Mouse (Mus musculus): ENCODE measurements around the gene C1qtnf9. TPM values are rescaled to one million over a fixed set of nuclear protein-coding genes. Genes with fewer than 3 reads are reported as not detected.

The C1qtnf9 gene
- polyA plus RNA-seq, 1 experiment from 2014 or later: 1.1 TPM

DNA sequence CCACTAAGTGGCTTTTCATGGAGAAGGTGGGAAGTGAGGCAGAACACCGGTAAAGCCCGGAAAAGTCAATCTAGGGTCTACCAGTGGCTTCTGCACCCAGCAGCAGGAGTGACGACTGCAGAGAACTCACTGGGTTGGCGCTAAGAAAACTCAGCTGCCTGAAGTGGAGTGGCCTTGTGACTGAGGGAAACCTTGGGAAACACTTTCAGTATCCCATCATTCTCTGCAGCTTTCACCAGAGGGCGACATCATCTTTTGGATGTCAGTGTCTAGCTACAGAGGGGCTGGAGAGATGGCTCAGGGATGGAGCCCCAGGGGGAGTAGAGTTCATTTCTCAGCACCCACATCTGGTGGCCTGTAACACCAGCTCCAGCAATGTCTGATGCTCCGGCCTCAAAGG lies 1.4 kb downstream of the C1qtnf9 start:
- no peak overlapping the region for H3K27ac ChIP-seq
- H3K36me3 ChIP-seq: no peaks in the 10 kb centered on the region
- H3K4me2 ChIP-seq: no peak overlapping the region
- ATAC-seq (ENCODE audit: borderline replicate concordance, extremely low read depth, low FRiP score, low TSS enrichment): no peak
- 37% methylated on average over 6 of the region's 6 CpGs for WGBS
- H3K4me1 ChIP-seq: peaks cover 5% of the 10 kb centered on the region; the same call in 1 of the 2 replicates
- no peak overlapping the region for H3K4me3 ChIP-seq
- no peak overlapping the region for H3K9ac ChIP-seq
- no peaks in the 10 kb centered on the region for H3K9me3 ChIP-seq
- H3K27me3 ChIP-seq: no peaks in the 10 kb centered on the region

DNA sequence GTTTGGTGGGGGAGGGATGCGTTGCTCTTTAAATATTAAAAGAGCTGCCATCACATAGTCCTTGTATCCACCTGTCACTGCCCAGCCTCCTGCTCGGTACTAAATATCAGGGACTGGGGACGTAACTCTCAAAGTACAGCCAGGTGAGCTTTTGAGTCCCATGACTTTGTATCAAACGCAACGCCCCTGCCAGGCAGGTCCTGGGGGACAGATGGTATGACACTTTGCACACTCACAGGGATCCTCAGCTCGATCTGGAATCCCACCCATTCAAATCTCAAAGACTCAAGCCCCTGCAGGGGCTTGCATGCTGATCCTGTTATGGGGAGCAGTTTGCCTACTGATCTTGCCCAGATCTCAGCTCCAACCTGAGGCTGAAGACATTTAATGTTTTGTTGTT lies 2.7 kb downstream of the C1qtnf9 start:
- H3K4me1 ChIP-seq: peaks cover 5% of the 10 kb centered on the region; the same call in 1 of the 2 replicates
- no peaks in the 10 kb centered on the region for H3K36me3 ChIP-seq
- no peak for ATAC-seq (ENCODE audit: borderline replicate concordance, extremely low read depth, low FRiP score, low TSS enrichment)
- no peak overlapping the region for H3K4me3 ChIP-seq
- peak overlapping the region; percentile 63 for H3K4me2 ChIP-seq
- no peaks in the 10 kb centered on the region for H3K27me3 ChIP-seq
- WGBS: 66% methylated on average over 6 of the region's 6 CpGs
- H3K9me3 ChIP-seq: no peaks in the 10 kb centered on the region
- H3K27ac ChIP-seq: no peak overlapping the region
- H3K9ac ChIP-seq: no peak overlapping the region

DNA sequence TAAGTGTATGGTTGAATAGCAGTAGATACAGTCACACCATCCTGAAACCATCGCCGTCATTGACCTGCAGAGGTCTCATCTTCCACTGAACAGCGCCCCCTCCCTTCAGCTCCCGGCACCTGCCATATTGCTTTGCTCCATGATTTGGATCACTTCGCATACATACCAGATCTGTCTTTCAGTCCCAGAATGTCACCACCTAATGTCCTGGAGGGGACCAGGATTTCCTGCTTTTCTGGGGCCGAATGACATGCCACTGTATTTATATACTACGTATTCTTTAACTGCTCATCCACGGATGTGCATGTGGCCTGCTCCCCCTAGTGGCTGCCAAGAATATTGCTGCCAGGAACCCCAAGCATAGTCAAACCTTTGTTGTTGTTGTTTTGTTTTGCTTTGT lies 3.1 kb downstream of the C1qtnf9 start:
- peak overlapping the region; percentile 31 for H3K4me3 ChIP-seq

DNA sequence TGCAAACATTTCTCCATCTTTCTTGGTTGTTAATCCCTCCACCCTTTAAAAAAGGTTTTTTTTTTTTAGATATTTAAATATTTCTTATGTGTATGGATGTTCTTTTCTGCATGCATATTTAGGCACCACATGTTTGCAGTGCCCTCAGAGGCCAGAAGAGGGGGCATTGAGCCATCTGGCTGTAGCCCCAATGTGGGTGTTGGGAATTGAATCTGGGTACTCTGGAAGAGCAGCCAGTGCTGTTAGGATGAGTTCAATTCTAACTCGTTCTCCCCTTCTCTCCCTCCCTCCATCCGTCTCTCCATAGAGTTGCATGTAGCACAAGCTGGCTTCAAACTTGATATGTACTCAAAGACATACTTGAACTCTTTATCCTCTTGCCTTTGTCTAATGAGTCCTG lies 5.5 kb downstream of the C1qtnf9 start:
- 72% methylated on average over 2 of the region's 2 CpGs for WGBS
- no peaks in the 10 kb centered on the region for H3K9me3 ChIP-seq
- H3K27ac ChIP-seq: no peak overlapping the region
- H3K4me3 ChIP-seq: no peak overlapping the region
- no peaks in the 10 kb centered on the region for H3K4me1 ChIP-seq
- no peaks in the 10 kb centered on the region for H3K36me3 ChIP-seq
- no peaks in the 10 kb centered on the region for H3K27me3 ChIP-seq
- no peak overlapping the region for H3K9ac ChIP-seq
- H3K4me2 ChIP-seq: no peak overlapping the region
- no peak for ATAC-seq (ENCODE audit: borderline replicate concordance, extremely low read depth, low FRiP score, low TSS enrichment)

More for the DNA sequence above, 3.1 kb downstream of the C1qtnf9 start:
- ATAC-seq (ENCODE audit: borderline replicate concordance, extremely low read depth, low FRiP score, low TSS enrichment): peak; percentile 65; the same call in 1 of the 2 replicates
- H3K4me1 ChIP-seq: peaks cover 5% of the 10 kb centered on the region; the same call in 1 of the 2 replicates
- H3K9ac ChIP-seq: no peak overlapping the region
- no peaks in the 10 kb centered on the region for H3K36me3 ChIP-seq
- no peaks in the 10 kb centered on the region for H3K9me3 ChIP-seq
- 4% methylated on average over 8 of the region's 8 CpGs for WGBS
- peak overlapping the region; percentile 63 for H3K4me2 ChIP-seq
- no peak overlapping the region for H3K27ac ChIP-seq
- no peaks in the 10 kb centered on the region for H3K27me3 ChIP-seq

DNA sequence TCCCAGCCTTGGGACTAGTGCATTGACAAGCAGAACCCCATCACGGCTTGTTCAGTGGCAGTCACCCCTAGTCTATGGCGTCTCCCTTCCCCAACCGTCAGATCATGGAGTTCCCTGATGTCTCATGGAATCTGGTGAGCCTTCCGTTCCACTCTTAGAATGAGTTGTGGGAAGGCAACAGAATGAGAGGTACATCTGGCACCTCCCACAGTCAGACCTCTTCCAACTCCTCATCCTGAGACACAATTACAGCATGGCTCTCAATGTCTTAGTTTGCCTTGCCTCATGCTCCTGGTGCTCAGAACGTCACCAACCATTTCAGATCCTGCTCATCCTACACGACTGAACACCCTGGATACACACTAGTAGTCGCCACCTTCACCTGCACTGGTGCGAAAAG lies 8.6 kb downstream of the C1qtnf9 start:
- Histone ChIP-seq H3K36me3 (no peaks in the 10 kb centered on the region), H3K27ac (no peak overlapping the region), H3K27me3 (no peaks in the 10 kb centered on the region), H3K9ac (no peak overlapping the region), H3K4me3 (no peak overlapping the region), H3K4me2 (no peak overlapping the region), H3K4me1 (no peaks in the 10 kb centered on the region), H3K9me3 (no peaks in the 10 kb centered on the region)
- 77% methylated on average over 8 of the region's 8 CpGs for WGBS
- ATAC-seq (ENCODE audit: borderline replicate concordance, extremely low read depth, low FRiP score, low TSS enrichment): no peak

DNA sequence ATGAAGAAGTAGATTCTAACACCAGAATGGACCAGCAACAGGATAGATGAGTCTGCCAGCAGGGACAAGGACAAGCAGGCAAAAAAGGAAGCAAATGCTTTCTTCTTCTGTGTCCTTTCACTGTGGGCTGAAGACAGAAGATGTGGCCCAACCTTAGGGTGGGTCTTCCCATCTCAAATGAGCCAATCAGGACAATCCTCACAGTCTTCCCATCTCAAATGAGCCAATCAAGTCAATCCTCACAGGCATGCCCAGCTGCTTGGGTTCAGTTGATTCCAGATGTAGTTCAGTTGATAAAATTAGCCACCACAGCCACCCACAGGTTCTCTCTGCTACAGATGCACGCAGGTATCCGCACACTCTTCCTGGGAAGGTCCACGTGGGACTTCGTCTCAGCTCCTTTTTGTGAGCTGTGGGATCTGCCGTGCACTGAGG lies 9.6 kb downstream of the C1qtnf9 start:
- no peak overlapping the region for H3K4me3 ChIP-seq
- ATAC-seq (ENCODE audit: borderline replicate concordance, extremely low read depth, low FRiP score, low TSS enrichment): no peak
- H3K4me2 ChIP-seq: no peak overlapping the region
- H3K27me3 ChIP-seq: no peaks in the 10 kb centered on the region
- no peak overlapping the region for H3K9ac ChIP-seq
- no peaks in the 10 kb centered on the region for H3K36me3 ChIP-seq
- H3K27ac ChIP-seq: no peak overlapping the region
- H3K9me3 ChIP-seq: no peaks in the 10 kb centered on the region
- 80% methylated on average over 5 of the region's 5 CpGs for WGBS
- no peaks in the 10 kb centered on the region for H3K4me1 ChIP-seq

DNA sequence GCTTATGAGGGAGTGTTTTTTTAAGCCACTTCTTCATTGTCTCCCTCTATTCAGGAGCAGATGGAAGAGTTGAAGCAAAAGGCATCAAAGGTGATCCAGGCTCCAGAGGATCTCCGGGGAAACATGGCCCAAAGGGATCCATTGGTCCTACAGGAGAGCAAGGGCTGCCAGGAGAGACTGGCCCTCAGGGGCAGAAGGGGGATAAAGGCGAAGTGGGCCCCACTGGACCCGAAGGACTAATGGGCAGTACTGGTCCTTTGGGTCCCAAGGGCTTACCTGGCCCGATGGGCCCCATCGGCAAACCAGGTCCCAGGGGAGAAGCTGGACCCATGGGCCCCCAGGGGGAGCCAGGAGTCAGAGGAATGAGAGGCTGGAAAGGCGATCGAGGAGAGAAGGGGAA lies 11.3 kb downstream of the C1qtnf9 start:
- Histone ChIP-seq H3K27ac (no peak overlapping the region), H3K27me3 (0 out of 2 replicates have a peak, but pooled peaks cover 9% of the 10 kb centered on the region), H3K9me3 (no peaks in the 10 kb centered on the region), H3K4me2 (no peak overlapping the region), H3K4me3 (no peak overlapping the region), H3K9ac (no peak overlapping the region), H3K4me1 (no peaks in the 10 kb centered on the region), H3K36me3 (no peaks in the 10 kb centered on the region)
- WGBS: 95% methylated on average over 7 of the region's 7 CpGs
- ATAC-seq (ENCODE audit: borderline replicate concordance, extremely low read depth, low FRiP score, low TSS enrichment): no peak

DNA sequence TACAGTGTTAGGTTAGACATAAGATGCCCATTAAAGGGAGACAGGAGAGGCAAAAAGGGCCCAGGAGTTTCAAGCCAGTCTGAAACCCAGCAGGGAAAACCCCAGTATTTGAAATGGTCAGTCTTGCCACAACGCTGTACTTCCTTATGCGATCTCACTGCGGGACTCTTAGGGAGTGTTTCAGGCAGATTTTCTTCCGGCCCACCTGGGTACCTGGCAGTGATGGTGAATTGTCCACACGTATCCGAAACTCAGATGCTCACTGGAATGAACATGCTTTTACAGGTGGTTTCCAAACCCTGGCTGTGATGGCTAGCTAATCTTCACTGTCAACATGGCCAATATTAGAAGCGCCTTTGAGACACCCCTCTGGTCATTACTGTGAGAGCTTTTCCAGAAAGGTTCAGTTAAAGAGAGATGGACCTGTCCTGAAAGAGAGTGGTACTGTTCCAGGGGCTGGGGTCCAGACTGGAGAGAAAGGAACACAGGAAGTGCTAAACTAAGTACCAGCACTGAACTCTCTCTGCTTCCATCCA lies 14.3 kb downstream of the C1qtnf9 start:
- H3K4me3 ChIP-seq: no peak overlapping the region
- H3K9ac ChIP-seq: no peak overlapping the region
- H3K4me1 ChIP-seq: peaks cover 7% of the 10 kb centered on the region; the same call in 1 of the 2 replicates
- H3K27ac ChIP-seq: no peak overlapping the region
- 41% methylated on average over 7 of the region's 7 CpGs for WGBS
- no peaks in the 10 kb centered on the region for H3K9me3 ChIP-seq
- 0 out of 2 replicates have a peak, but pooled peaks cover 9% of the 10 kb centered on the region for H3K27me3 ChIP-seq
- no peaks in the 10 kb centered on the region for H3K36me3 ChIP-seq
- H3K4me2 ChIP-seq: no peak overlapping the region
- no peak for ATAC-seq (ENCODE audit: borderline replicate concordance, extremely low read depth, low FRiP score, low TSS enrichment)

DNA sequence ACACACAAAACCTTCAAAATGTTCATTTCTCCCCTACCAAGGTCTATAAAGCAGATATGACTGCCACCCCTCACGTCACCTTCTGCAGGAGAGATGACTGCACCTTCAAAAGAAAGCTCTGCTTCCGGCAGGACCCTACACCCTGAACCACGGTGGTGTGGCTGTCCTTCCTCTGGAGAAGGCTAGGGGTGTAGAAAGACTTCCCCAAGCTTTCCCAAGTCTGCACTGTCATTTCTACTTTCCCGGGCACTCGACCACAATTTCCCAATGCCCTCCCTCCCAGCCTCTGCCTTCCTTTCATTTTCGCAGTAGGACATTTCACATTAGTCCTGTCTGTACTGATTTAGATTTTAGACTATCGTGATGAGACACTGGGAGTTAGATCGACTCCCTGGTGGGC lies 15.3 kb downstream of the C1qtnf9 start:
- 0 out of 2 replicates have a peak overlapping the region, but pooled peaks have one; percentile 2 for H3K9ac ChIP-seq
- no peak for ATAC-seq (ENCODE audit: borderline replicate concordance, extremely low read depth, low FRiP score, low TSS enrichment)
- 0 out of 2 replicates have a peak, but pooled peaks cover 9% of the 10 kb centered on the region for H3K27me3 ChIP-seq

DNA sequence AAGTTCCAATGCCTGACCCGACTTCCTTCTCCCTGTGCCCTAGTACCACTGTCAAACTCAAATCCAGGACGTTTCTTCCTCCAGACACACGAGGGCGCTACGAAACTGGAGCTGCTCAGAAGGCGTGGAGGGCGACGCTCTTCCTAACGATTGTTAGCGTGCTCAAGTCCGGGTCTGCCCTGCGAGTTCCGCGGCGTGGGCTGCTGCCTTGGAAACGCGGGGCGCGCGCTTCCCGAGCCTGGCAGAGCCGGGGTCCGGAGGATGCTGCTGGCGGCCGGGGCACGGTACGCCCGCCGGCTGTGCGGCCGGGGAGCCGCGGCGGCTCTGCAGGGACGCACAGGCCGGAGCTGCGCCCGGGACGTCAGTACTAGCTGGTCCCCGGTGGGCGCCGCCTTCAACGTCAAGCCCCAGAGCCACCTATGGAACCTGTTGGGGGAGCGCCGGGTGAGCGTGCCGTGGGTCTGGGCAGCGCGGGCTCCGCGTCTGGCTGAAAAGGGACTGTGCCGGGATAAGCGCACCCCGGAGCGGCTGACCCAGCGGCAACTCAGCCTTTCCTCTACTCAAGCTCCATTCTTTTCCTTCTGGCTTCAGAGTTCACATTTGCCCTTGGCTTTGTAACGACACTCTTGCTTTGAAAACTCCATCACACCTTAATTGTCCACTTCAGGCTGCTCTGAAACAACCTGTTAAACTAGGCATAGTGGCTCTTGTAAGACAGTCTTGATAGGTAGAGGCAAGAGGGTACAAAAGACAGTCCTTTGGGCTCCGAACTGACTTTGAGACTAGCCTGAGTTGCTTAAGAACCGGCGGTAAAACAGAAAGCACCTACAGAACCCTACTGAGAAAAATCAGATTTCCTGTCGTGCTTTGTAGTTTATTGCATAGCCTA lies 16.7 kb downstream of the C1qtnf9 start, which contains the start of gene Mipep:
TSS of gene Mipep (plus strand) at position 147 of the 889 bp plus-strand sequence.
- H3K9me3 ChIP-seq: no peaks in the 10 kb centered on the region
- H3K4me3 ChIP-seq: peak within 1 kb of the TSS; percentile 72
- under 1% methylated on average over 61 of the region's 61 CpGs for WGBS
- H3K4me2 ChIP-seq: peak within 1 kb of the TSS; percentile 73
- H3K27me3 ChIP-seq: 0 out of 2 replicates have a peak, but pooled peaks cover 9% of the 10 kb centered on the region
- H3K36me3 ChIP-seq: 0 out of 2 replicates have a peak, but pooled peaks cover 4% of the 10 kb centered on the region
- H3K27ac ChIP-seq: peak within 1 kb of the TSS; percentile 54; the same call in 1 of the 2 replicates
- H3K9ac ChIP-seq: peak within 1 kb of the TSS; percentile 68
- peak; percentile 86 for ATAC-seq (ENCODE audit: borderline replicate concordance, extremely low read depth, low FRiP score, low TSS enrichment)
- H3K4me1 ChIP-seq: peaks cover 7% of the 10 kb centered on the region; the same call in 1 of the 2 replicates

More for the DNA sequence above, 15.3 kb downstream of the C1qtnf9 start:
- WGBS: 32% methylated on average over 8 of the region's 8 CpGs
- Histone ChIP-seq H3K4me3 (no peak overlapping the region), H3K36me3 (0 out of 2 replicates have a peak, but pooled peaks cover 4% of the 10 kb centered on the region), H3K4me2 (no peak overlapping the region), H3K9me3 (no peaks in the 10 kb centered on the region), H3K4me1 (peaks cover 7% of the 10 kb centered on the region; the same call in 1 of the 2 replicates), H3K27ac (no peak overlapping the region)

DNA sequence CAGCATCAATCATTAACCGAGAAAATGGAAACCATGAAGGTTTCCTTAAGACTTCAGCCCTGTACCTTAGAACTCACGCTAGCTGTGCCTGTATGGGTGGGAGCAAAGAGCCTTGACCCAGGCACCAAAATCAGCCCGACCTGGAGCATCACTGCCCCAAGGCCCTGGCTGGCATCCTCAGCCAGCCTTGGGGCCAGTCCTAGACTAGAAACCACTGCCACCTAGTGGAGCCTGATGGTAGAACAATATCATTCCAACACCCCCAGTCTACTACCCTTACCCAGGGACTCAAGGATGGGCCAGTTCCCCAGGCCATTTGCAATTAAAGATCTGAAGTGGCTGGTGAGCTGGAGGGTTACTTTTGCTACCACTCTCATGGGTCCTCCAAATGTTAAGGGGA lies 22.2 kb downstream of the C1qtnf9 start:
- no peak overlapping the region for H3K27ac ChIP-seq
- peaks cover 25% of the 10 kb centered on the region for H3K36me3 ChIP-seq
- H3K27me3 ChIP-seq: no peaks in the 10 kb centered on the region
- no peak overlapping the region for H3K9ac ChIP-seq
- H3K4me1 ChIP-seq: peaks cover 6% of the 10 kb centered on the region; the same call in 1 of the 2 replicates
- ATAC-seq (ENCODE audit: borderline replicate concordance, extremely low read depth, low FRiP score, low TSS enrichment): no peak
- WGBS: 39% methylated on average over 3 of the region's 3 CpGs
- no peak overlapping the region for H3K4me2 ChIP-seq
- H3K9me3 ChIP-seq: no peaks in the 10 kb centered on the region
- H3K4me3 ChIP-seq: no peak overlapping the region
